Mouse (Mus musculus) stomach, postnatal 0 days (tissue): ENCODE data around the gene Taf1c.

ENCODE experiments used
- CTCF ChIP-seq: IDR thresholded peaks from 2 replicates; pipeline ENCODE4 v1.5.1; 2016; ENCODE audit warnings: antibody characterized with exemption, low read depth, mild to moderate bottlenecking, moderate library complexity
- EP300 ChIP-seq: optimal IDR thresholded peaks from 2 replicates; pipeline ENCODE3; 2016; ENCODE audit warnings: antibody characterized with exemption

DNA sequence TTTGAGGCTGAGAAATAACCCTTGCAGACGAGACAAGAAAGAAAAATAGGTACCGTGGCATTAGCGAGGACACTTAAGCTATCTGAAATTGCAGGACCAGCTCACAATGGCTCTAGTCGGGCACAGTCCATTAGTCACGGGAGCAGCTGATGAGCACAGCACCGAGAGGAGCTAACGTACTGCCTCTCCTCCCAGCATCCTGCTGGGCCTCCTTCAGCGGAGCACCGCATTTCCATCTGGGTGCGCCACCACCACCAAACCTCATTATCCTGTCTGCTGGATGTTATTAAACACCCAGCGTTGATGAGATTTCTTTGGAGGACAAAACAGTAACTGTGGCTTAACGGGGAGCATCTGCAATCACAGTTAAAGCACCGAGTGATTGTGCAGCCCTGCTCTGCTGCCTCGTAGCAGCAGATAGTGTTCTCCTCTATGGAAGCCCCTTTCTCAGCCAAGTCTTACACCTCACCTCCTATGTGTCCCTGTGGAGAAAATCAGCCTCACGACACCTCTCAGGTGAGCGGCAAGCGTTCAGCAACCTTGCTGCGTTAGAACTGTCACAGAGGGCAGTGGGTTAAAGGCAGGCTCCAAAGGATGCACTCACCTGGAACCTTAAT, 40.1 kb upstream of the Taf1c start:
- TF ChIP-seq EP300 (no peak), CTCF (no peak)
